Mouse (Mus musculus) adrenal gland, postnatal 4 days (tissue): ENCODE data around the gene Dpp7. TPM values are rescaled to one million over a fixed set of nuclear protein-coding genes. Genes with fewer than 3 reads are reported as not detected.

ENCODE experiments used
- DNase-seq, 2 experiments: peaks; one replicate each; pipeline ENCODE4 v3.0.0; 2021 to 2022; ENCODE audit warnings: low spot score in 2 of 2, mixed read lengths in 2 of 2
- long read RNA-seq, 2 experiments: library from polyadenylated mRNA; stranded (forward); transcript quantifications; one replicate each; pipeline ENCODE4 v2.0.0; 2021
- total RNA-seq, 2 experiments: library from RNA; stranded (reverse); gene quantifications; 2 replicates each; pipeline ENCODE4 v1.2.3; 2021

The Dpp7 gene
- 10 to 100 TPM; 32.1 to 33.9 TPM for total RNA-seq
- long read RNA-seq, experiment 1, transcript Dpp7-201 (13 exons, 1,682 nt) = major isoform, 14 of 26 reads
- long read RNA-seq, experiment 1, partial matches to known transcripts = 6 of 26 reads
- long read RNA-seq, experiment 1, other reads (novel, unspliced or antisense) = 6 of 26 reads
- long read RNA-seq, experiment 2, transcript Dpp7-201 (13 exons, 1,682 nt) = major isoform, 17 of 34 reads
- long read RNA-seq, experiment 2, partial matches to known transcripts = 6 of 34 reads
- long read RNA-seq, experiment 2, other reads (novel, unspliced or antisense) = 8 of 34 reads

- peak; percentile 46 to 57 for DNase-seq
Observed at GRCm38 (mm10) chr2:25356208-25357079, at the start of gene Dpp7. TSS of gene Dpp7 (minus strand) at chr2:25356359.

GRCm38 (mm10) chr2:25403994-25404393 is 47.8 kb upstream of the Dpp7 start:
- DNase-seq = no peak

GRCm38 (mm10) chr2:25402972-25403601 is 46.9 kb upstream of the Dpp7 start:
- DNase-seq = peak in 1 of 2 experiments; percentile 43

- peak in 1 of 2 experiments; percentile 68 for DNase-seq
Observed at GRCm38 (mm10) chr2:25402377-25402971, 46.3 kb upstream of the Dpp7 start.

GRCm38 (mm10) chr2:25400764-25401163 is 44.6 kb upstream of the Dpp7 start:
- no peak for DNase-seq

GRCm38 (mm10) chr2:25400291-25400690 is 44.1 kb upstream of the Dpp7 start:
- no peak for DNase-seq

- no peak for DNase-seq
Observed at GRCm38 (mm10) chr2:25399051-25399450, 42.9 kb upstream of the Dpp7 start, which contains the start of gene Npdc1. TSS of gene Npdc1 (plus strand) at chr2:25399351.

- no peak for DNase-seq
Observed at GRCm38 (mm10) chr2:25398065-25398464, 41.9 kb upstream of the Dpp7 start.

- no peak for DNase-seq
Observed at GRCm38 (mm10) chr2:25397010-25397409, 40.9 kb upstream of the Dpp7 start.

- DNase-seq = no peak
Observed at GRCm38 (mm10) chr2:25396597-25396983, 40.4 kb upstream of the Dpp7 start.

GRCm38 (mm10) chr2:25395721-25396596 is 39.8 kb upstream of the Dpp7 start, which contains the start of gene Entpd2:
TSS of gene Entpd2 (plus strand) at chr2:25395874.
- no peak for DNase-seq

- no peak for DNase-seq
Observed at GRCm38 (mm10) chr2:25394281-25395221, 38.4 kb upstream of the Dpp7 start.

GRCm38 (mm10) chr2:25391266-25391665 is 35.1 kb upstream of the Dpp7 start:
- no peak for DNase-seq

GRCm38 (mm10) chr2:25384492-25384891 is 28.3 kb upstream of the Dpp7 start:
- no peak for DNase-seq

- no peak for DNase-seq
Observed at GRCm38 (mm10) chr2:25376589-25376988, 20.4 kb upstream of the Dpp7 start.

- no peak for DNase-seq
Observed at GRCm38 (mm10) chr2:25373431-25373830, 17.3 kb upstream of the Dpp7 start.

GRCm38 (mm10) chr2:25372644-25373391 is 16.7 kb upstream of the Dpp7 start:
- no peak for DNase-seq
